Mouse (Mus musculus): ENCODE measurements around the gene Esr1. TPM values are rescaled to one million over a fixed set of nuclear protein-coding genes. Genes with fewer than 3 reads are reported as not detected.

The Esr1 gene
- polyA plus RNA-seq, 1 experiment from 2014 or later = 0.12 TPM

GRCm38 (mm10) chr10:4626432-4626831 is 15.0 kb downstream of the Esr1 start:
- Histone ChIP-seq H3K27me3 (ENCODE audit: control insufficient read depth, insufficient read depth, low read length) (no peaks in the 10 kb centered on the region), H3K27ac (ENCODE audit: low read depth, low read length) (no peak overlapping the region), H3K9me3 (ENCODE audit: control insufficient read depth, low read length) (no peaks in the 10 kb centered on the region), H3K4me1 (replicated peaks; ENCODE audit: control insufficient read depth, insufficient read depth, low read length) (no peaks in the 10 kb centered on the region), H3K36me3 (ENCODE audit: control insufficient read depth, insufficient read depth, low read length) (no peaks in the 10 kb centered on the region), H3K4me2 (replicated peaks; ENCODE audit: low read depth, low read length) (no peak overlapping the region), H3K4me3 (ENCODE audit: low read depth, low read length) (no peak overlapping the region), H3K9ac (ENCODE audit: low read depth, low read length) (no peak overlapping the region)
- no peak for DNase-seq (ENCODE audit: low spot score)
- WGBS = 84% methylated on average over 7 of the region's 7 CpGs
- no peak for ATAC-seq (ENCODE audit: low FRiP score)

DNA sequence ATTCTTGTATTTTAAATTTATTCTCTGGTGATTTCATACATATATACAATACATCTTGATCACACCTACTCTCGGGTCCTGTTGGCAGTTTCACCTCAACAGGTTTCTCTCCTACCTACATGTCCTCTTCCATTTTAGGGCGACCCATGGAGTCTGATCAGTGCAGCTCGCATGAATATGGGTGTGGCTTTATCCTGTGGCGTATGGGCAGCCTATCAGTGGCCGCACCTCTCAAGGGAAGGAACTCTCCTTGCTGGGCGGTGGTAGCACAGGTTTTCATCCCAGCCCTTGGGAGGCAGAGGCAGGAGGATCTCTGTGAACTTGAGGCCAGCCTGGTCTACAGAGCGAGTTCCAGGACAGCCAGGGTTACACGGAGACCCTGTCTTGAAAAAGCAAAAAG is 15.6 kb downstream of the Esr1 start:
- 94% methylated on average over 8 of the region's 8 CpGs for WGBS
- ATAC-seq (ENCODE audit: low FRiP score) = no peak

GRCm38 (mm10) chr10:4627415-4627814 is 16.0 kb downstream of the Esr1 start:
- no peak overlapping the region for H3K27ac ChIP-seq (ENCODE audit: low read depth, low read length)
- no peak overlapping the region for H3K4me3 ChIP-seq (ENCODE audit: low read depth, low read length)
- H3K4me1 ChIP-seq (replicated peaks; ENCODE audit: control insufficient read depth, insufficient read depth, low read length) = no peaks in the 10 kb centered on the region
- ATAC-seq (ENCODE audit: low FRiP score) (no peak), DNase-seq (ENCODE audit: low spot score) (no peak)
- no peaks in the 10 kb centered on the region for H3K9me3 ChIP-seq (ENCODE audit: control insufficient read depth, low read length)
- H3K27me3 ChIP-seq (ENCODE audit: control insufficient read depth, insufficient read depth, low read length) = no peaks in the 10 kb centered on the region
- H3K4me2 ChIP-seq (replicated peaks; ENCODE audit: low read depth, low read length) = no peak overlapping the region
- WGBS = 87% methylated on average over 9 of the region's 9 CpGs
- H3K36me3 ChIP-seq (ENCODE audit: control insufficient read depth, insufficient read depth, low read length) = no peaks in the 10 kb centered on the region
- no peak overlapping the region for H3K9ac ChIP-seq (ENCODE audit: low read depth, low read length)

More for the DNA sequence above, 15.6 kb downstream of the Esr1 start:
- no peak overlapping the region for H3K27ac ChIP-seq (ENCODE audit: low read depth, low read length)
- H3K27me3 ChIP-seq (ENCODE audit: control insufficient read depth, insufficient read depth, low read length) = no peaks in the 10 kb centered on the region
- DNase-seq (ENCODE audit: low spot score) = no peak
- no peak overlapping the region for H3K4me2 ChIP-seq (replicated peaks; ENCODE audit: low read depth, low read length)
- no peak overlapping the region for H3K9ac ChIP-seq (ENCODE audit: low read depth, low read length)
- H3K9me3 ChIP-seq (ENCODE audit: control insufficient read depth, low read length) = no peaks in the 10 kb centered on the region
- H3K36me3 ChIP-seq (ENCODE audit: control insufficient read depth, insufficient read depth, low read length) = no peaks in the 10 kb centered on the region
- no peaks in the 10 kb centered on the region for H3K4me1 ChIP-seq (replicated peaks; ENCODE audit: control insufficient read depth, insufficient read depth, low read length)
- H3K4me3 ChIP-seq (ENCODE audit: low read depth, low read length) = no peak overlapping the region

DNA sequence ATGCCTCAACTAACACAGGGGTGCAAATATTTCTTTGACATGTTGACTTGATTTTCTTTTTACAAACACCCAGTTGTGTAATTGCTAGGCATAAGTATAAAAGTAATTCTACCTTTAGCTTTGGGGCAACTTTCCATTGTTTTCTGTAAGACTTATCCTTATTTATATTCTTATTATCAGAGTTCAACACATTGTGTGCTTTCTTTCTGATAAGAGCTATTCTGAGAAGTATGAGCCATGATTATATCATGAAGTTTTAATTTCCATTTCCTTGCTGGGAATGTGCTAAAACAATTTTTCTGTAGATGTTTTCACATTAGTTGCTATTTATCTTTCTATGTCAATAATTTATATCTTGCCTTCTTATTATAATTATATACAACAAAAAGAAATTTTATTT is 17.9 kb downstream of the Esr1 start:
- no peak for ATAC-seq (ENCODE audit: low FRiP score)

DNA sequence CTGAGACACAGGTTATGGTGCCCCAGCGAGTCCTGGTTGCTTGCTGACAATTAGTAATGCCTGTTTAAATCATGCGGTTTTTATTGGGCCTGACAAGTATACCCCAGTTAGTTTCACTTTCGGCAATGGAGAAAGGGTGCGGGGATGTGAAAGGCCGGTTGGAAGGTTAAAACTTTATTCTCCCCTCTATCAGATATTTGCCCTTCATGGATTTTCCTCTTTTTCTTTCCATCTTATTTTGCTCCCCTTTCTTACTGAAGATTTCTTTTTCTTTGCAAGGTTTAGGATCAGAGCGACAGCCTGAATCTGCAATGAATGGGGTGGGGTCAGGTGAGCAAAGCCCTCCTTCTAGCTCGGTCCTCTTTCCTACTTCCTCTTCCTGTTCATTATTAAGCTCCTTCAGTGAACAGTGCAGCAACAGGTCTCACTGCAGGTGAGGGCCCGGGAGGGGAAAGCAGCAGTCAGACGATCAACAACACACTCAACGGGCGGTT is 20.9 kb downstream of the Esr1 start:
- H3K27ac ChIP-seq (ENCODE audit: low read depth, low read length) = no peak overlapping the region
- WGBS = 81% methylated on average over 11 of the region's 11 CpGs
- no peak overlapping the region for H3K9ac ChIP-seq (ENCODE audit: low read depth, low read length)
- no peak for DNase-seq (ENCODE audit: low spot score)
- H3K27me3 ChIP-seq (ENCODE audit: control insufficient read depth, insufficient read depth, low read length) = no peaks in the 10 kb centered on the region
- no peak overlapping the region for H3K4me2 ChIP-seq (replicated peaks; ENCODE audit: low read depth, low read length)
- no peak for ATAC-seq (ENCODE audit: low FRiP score)
- H3K36me3 ChIP-seq (ENCODE audit: control insufficient read depth, insufficient read depth, low read length) = no peaks in the 10 kb centered on the region
- H3K9me3 ChIP-seq (ENCODE audit: control insufficient read depth, low read length) = no peaks in the 10 kb centered on the region
- no peak overlapping the region for H3K4me3 ChIP-seq (ENCODE audit: low read depth, low read length)
- H3K4me1 ChIP-seq (replicated peaks; ENCODE audit: control insufficient read depth, insufficient read depth, low read length) = no peaks in the 10 kb centered on the region

More for the DNA sequence above, 17.9 kb downstream of the Esr1 start:
- no peaks in the 10 kb centered on the region for H3K4me1 ChIP-seq (replicated peaks; ENCODE audit: control insufficient read depth, insufficient read depth, low read length)
- H3K27me3 ChIP-seq (ENCODE audit: control insufficient read depth, insufficient read depth, low read length) = no peaks in the 10 kb centered on the region
- no peaks in the 10 kb centered on the region for H3K9me3 ChIP-seq (ENCODE audit: control insufficient read depth, low read length)
- H3K4me3 ChIP-seq (ENCODE audit: low read depth, low read length) = no peak overlapping the region
- H3K9ac ChIP-seq (ENCODE audit: low read depth, low read length) = no peak overlapping the region
- no peak overlapping the region for H3K27ac ChIP-seq (ENCODE audit: low read depth, low read length)
- DNase-seq (ENCODE audit: low spot score) = no peak
- H3K36me3 ChIP-seq (ENCODE audit: control insufficient read depth, insufficient read depth, low read length) = no peaks in the 10 kb centered on the region
- no peak overlapping the region for H3K4me2 ChIP-seq (replicated peaks; ENCODE audit: low read depth, low read length)

DNA sequence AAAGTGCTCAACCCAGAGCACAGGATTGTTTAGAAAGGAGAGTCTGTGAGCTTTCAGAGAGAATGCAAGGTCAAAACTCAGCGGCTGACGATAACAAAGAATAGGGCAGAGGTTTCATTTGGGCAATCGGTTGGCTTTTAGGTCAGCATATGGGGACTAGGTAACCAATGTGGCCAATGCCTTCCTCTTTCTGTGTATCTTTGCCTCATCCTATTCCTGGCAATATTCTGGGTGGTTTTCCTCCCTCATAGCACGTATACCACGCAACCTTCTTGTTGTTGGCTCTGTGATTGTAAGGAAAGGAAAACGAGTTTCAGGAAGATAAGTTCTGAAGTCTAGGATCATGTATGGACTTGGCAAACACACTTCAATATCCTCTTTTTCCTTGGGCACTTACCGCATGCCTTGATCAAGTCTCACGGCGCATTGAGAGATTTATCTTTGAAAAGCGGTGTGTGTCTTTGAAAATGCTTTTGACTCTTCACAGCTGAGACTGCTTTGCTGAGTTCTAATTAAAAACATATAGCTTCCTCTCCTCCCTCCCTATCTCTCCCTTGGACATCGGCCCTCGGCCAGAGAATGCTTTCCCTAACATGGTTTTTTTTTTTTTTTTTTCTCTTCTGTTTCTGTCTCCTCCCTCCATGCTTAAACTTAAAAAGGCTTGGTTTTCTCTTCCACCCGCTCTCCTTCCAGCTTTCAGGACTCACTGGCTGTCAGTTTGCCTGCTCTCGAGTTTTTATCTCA is 22.1 kb downstream of the Esr1 start:
- ATAC-seq (ENCODE audit: low FRiP score) = no peak
- Histone ChIP-seq H3K9ac (ENCODE audit: low read depth, low read length) (no peak overlapping the region), H3K9me3 (ENCODE audit: control insufficient read depth, low read length) (no peaks in the 10 kb centered on the region), H3K27me3 (ENCODE audit: control insufficient read depth, insufficient read depth, low read length) (no peaks in the 10 kb centered on the region), H3K4me2 (replicated peaks; ENCODE audit: low read depth, low read length) (no peak overlapping the region), H3K4me3 (ENCODE audit: low read depth, low read length) (no peak overlapping the region), H3K27ac (ENCODE audit: low read depth, low read length) (no peak overlapping the region), H3K4me1 (replicated peaks; ENCODE audit: control insufficient read depth, insufficient read depth, low read length) (no peaks in the 10 kb centered on the region), H3K36me3 (ENCODE audit: control insufficient read depth, insufficient read depth, low read length) (no peaks in the 10 kb centered on the region)
- DNase-seq (ENCODE audit: low spot score) = no peak
- WGBS = 76% methylated on average over 14 of the region's 14 CpGs

- DNase-seq (ENCODE audit: low spot score) = no peak
- H3K36me3 ChIP-seq (ENCODE audit: control insufficient read depth, insufficient read depth, low read length) = no peaks in the 10 kb centered on the region
- H3K9ac ChIP-seq (ENCODE audit: low read depth, low read length) = no peak overlapping the region
- ATAC-seq (ENCODE audit: low FRiP score) = no peak
- no peak overlapping the region for H3K4me2 ChIP-seq (replicated peaks; ENCODE audit: low read depth, low read length)
- H3K9me3 ChIP-seq (ENCODE audit: control insufficient read depth, low read length) = no peaks in the 10 kb centered on the region
- no peak overlapping the region for H3K4me3 ChIP-seq (ENCODE audit: low read depth, low read length)
- no peaks in the 10 kb centered on the region for H3K27me3 ChIP-seq (ENCODE audit: control insufficient read depth, insufficient read depth, low read length)
- H3K4me1 ChIP-seq (replicated peaks; ENCODE audit: control insufficient read depth, insufficient read depth, low read length) = no peaks in the 10 kb centered on the region
- WGBS = 89% methylated on average over 6 of the region's 6 CpGs
- no peak overlapping the region for H3K27ac ChIP-seq (ENCODE audit: low read depth, low read length)
Measured at GRCm38 (mm10) chr10:4635740-4636139, 24.3 kb downstream of the Esr1 start.

GRCm38 (mm10) chr10:4646074-4646473 is 34.7 kb downstream of the Esr1 start:
- H3K4me3 ChIP-seq (ENCODE audit: low read depth, low read length) = no peak overlapping the region
- H3K27me3 ChIP-seq (ENCODE audit: control insufficient read depth, insufficient read depth, low read length) = no peaks in the 10 kb centered on the region
- no peaks in the 10 kb centered on the region for H3K4me1 ChIP-seq (replicated peaks; ENCODE audit: control insufficient read depth, insufficient read depth, low read length)
- H3K36me3 ChIP-seq (ENCODE audit: control insufficient read depth, insufficient read depth, low read length) = no peaks in the 10 kb centered on the region
- H3K27ac ChIP-seq (ENCODE audit: low read depth, low read length) = no peak overlapping the region
- 94% methylated on average over 7 of the region's 7 CpGs for WGBS
- H3K4me2 ChIP-seq (replicated peaks; ENCODE audit: low read depth, low read length) = no peak overlapping the region
- H3K9me3 ChIP-seq (ENCODE audit: control insufficient read depth, low read length) = no peaks in the 10 kb centered on the region
- ATAC-seq (ENCODE audit: low FRiP score) = no peak
- DNase-seq (ENCODE audit: low spot score) = no peak
- H3K9ac ChIP-seq (ENCODE audit: low read depth, low read length) = no peak overlapping the region

GRCm38 (mm10) chr10:4646851-4647250 is 35.5 kb downstream of the Esr1 start:
- Histone ChIP-seq H3K4me1 (replicated peaks; ENCODE audit: control insufficient read depth, insufficient read depth, low read length) (no peaks in the 10 kb centered on the region), H3K9ac (ENCODE audit: low read depth, low read length) (no peak overlapping the region), H3K27me3 (ENCODE audit: control insufficient read depth, insufficient read depth, low read length) (no peaks in the 10 kb centered on the region), H3K36me3 (ENCODE audit: control insufficient read depth, insufficient read depth, low read length) (no peaks in the 10 kb centered on the region), H3K27ac (ENCODE audit: low read depth, low read length) (no peak overlapping the region), H3K4me2 (replicated peaks; ENCODE audit: low read depth, low read length) (no peak overlapping the region), H3K4me3 (ENCODE audit: low read depth, low read length) (no peak overlapping the region), H3K9me3 (ENCODE audit: control insufficient read depth, low read length) (no peaks in the 10 kb centered on the region)
- DNase-seq (ENCODE audit: low spot score) (no peak), ATAC-seq (ENCODE audit: low FRiP score) (no peak)
- WGBS = 92% methylated on average over 9 of the region's 9 CpGs
